ENCODE assay signal across 28 mouse cellular contexts in genomic region chr6:143482868-143483267, GRCm38 (mm10).
"Had no signal": no experiment of that assay in that cellular context is flagged by ENCODE, and none has a peak within 500 bp of the region (broad histone marks: within the 10 kb centered on the region; RNA-seq: fewer than 3 reads in every experiment).

No protein-coding gene starts in this region.

- H3K4me1 ChIP-seq: limb, embryonic 12.5 days; limb, embryonic 15.5 days; liver, embryonic 12.5 days; liver, embryonic 13.5 days; liver, embryonic 15.5 days; midbrain, embryonic 10.5 days; midbrain, embryonic 12.5 days; midbrain, embryonic 13.5 days; midbrain, embryonic 15.5 days; neural tube, embryonic 12.5 days had no signal

- H3K27ac ChIP-seq: left cerebral cortex, adult 2 months; limb, embryonic 10.5 days; limb, embryonic 12.5 days; limb, embryonic 13.5 days; limb, embryonic 15.5 days; liver, embryonic 12.5 days; liver, embryonic 13.5 days; liver, embryonic 14.5 days; liver, embryonic 15.5 days; lung, embryonic 15.5 days; macrophage; midbrain, embryonic 10.5 days; midbrain, embryonic 12.5 days; midbrain, embryonic 13.5 days; midbrain, embryonic 15.5 days; neural tube, embryonic 12.5 days had no signal

- H3K27me3 ChIP-seq: limb, embryonic 15.5 days; liver, embryonic 12.5 days; liver, embryonic 13.5 days; liver, embryonic 15.5 days; lung, embryonic 15.5 days; megakaryocyte, embryonic 14.5 days; midbrain, embryonic 12.5 days; midbrain, embryonic 13.5 days; midbrain, embryonic 15.5 days; neural tube, embryonic 12.5 days had no signal

- H3K4me3 ChIP-seq: left cerebral cortex, adult 2 months; limb, embryonic 10.5 days; limb, embryonic 12.5 days; limb, embryonic 13.5 days; limb, embryonic 15.5 days; liver, embryonic 12.5 days; liver, embryonic 13.5 days; liver, embryonic 15.5 days; lung, embryonic 15.5 days; megakaryocyte, embryonic 14.5 days; midbrain, embryonic 10.5 days; midbrain, embryonic 12.5 days; midbrain, embryonic 13.5 days; midbrain, embryonic 15.5 days; myocyte; neural tube, embryonic 12.5 days had no signal

- DNase-seq: left cerebral cortex, postnatal 4 days; liver, embryonic 13.5 days; liver, postnatal 0 days; lung, adult 18-20 months; lung, adult 2 months; lung, embryonic 14.5 days; lung, postnatal 10 days; lung, postnatal 14 days; lung, postnatal 36 days; lung, postnatal 4 days; midbrain, embryonic 14.5 days had no signal

- H3K36me3 ChIP-seq: limb, embryonic 10.5 days; limb, embryonic 12.5 days; limb, embryonic 13.5 days; limb, embryonic 15.5 days; liver, embryonic 12.5 days; liver, embryonic 13.5 days; liver, embryonic 15.5 days; lung, embryonic 15.5 days; midbrain, embryonic 10.5 days; midbrain, embryonic 12.5 days; midbrain, embryonic 13.5 days; midbrain, embryonic 15.5 days; neural tube, embryonic 12.5 days had no signal

- H3K9ac ChIP-seq: limb, embryonic 12.5 days; limb, embryonic 13.5 days; limb, embryonic 15.5 days; liver, embryonic 12.5 days; liver, embryonic 13.5 days; liver, embryonic 14.5 days; liver, embryonic 15.5 days; liver, postnatal 0 days; lung, embryonic 14.5 days; lung, embryonic 15.5 days; midbrain, embryonic 12.5 days; midbrain, embryonic 13.5 days; midbrain, embryonic 15.5 days; neural tube, embryonic 12.5 days had no signal
